Mouse (Mus musculus) CD4-positive, CD25-positive, alpha-beta regulatory T cell (primary cell): ENCODE measurements around the gene Pla2g4a. TPM values are rescaled to one million over a fixed set of nuclear protein-coding genes. Genes with fewer than 3 reads are reported as not detected.

ENCODE experiments used
- polyA plus RNA-seq: library from polyadenylated mRNA; unstranded; fragments of 100-300 nt; shearing (Covaris generic); gene quantifications from one replicate; pipeline ENCODE4 v1.2.1, GENCODE M21; 2017

Gene Pla2g4a
- polyA plus RNA-seq, result 0.37 TPM

DNA sequence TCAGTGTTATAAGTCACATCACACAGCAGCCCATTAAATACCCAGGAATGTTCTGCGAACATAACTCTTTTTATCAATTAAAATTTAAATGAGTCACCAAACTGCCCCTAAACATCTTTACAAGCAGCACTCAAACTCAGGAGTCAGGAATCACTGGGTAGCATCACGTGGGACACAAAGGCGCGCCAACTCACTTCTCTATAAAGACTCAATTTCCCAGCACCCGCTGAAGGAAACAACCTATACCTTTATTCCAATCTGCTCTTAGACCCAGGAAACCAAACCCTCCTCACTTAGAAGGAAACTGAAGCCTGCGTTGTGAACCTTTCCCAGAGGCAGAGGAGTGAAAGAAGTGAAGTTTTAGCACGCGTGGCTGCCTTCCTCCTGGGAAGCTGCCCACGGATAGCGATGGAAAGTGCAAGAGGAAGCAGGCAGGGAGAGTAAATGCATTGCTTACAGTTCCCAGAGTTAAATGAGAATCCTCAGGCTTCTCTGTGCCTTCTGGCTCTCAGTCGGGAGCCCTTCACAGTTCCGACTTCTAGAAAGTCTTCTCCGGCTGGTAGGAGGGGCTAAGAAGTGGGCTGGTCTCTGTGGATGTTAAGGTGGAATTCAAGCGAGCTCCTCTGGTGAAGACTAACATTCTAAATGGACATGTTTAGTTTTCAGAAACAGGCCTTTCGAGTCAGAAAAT, at the start of gene Pla2g4a:
Pla2g4a (minus strand) TSS at position 557 of the 691 bp plus-strand sequence.

Other genes starting within 250 kb of the Pla2g4a start
- gene Ptgs2, start 138.7 kb upstream of the Pla2g4a start, polyA plus RNA-seq, result not detected